Mouse (Mus musculus) mature B cell (primary cell): ENCODE measurements around the gene Mapkap1.
"Not testable (repeated sequence)": the region's sequence is repeated elsewhere in the genome, so short reads cannot be mapped to it uniquely, and the experiment has no call there.

ENCODE experiments used
- in situ Hi-C: fragments of 300-500 bp; cut with MboI; formaldehyde crosslinking; loops from 2 replicates; pipeline ENCODE4 v1.14.3; 2019

The Mapkap1 gene

GRCm38 (mm10) chr2:34431701-34432372, 25.3 kb downstream of the Mapkap1 start:
- in situ Hi-C loops, result no loop called here

- in situ Hi-C loops, result not testable (repeated sequence)
These were observed 26.3 kb downstream of the Mapkap1 start for GRCm38 (mm10) chr2:34432887-34433286.

- in situ Hi-C loops, result no loop called here
These were observed 29.8 kb downstream of the Mapkap1 start for GRCm38 (mm10) chr2:34436321-34436720.

GRCm38 (mm10) chr2:34448756-34449155, 42.2 kb downstream of the Mapkap1 start:
- in situ Hi-C loops, result no loop called here

GRCm38 (mm10) chr2:34462490-34462889, 55.9 kb downstream of the Mapkap1 start:
- in situ Hi-C loops, result no loop called here

- in situ Hi-C loops, result no loop called here
These were observed 62.1 kb downstream of the Mapkap1 start for GRCm38 (mm10) chr2:34468559-34469141.

- in situ Hi-C loops, result no loop called here
These were observed 62.8 kb downstream of the Mapkap1 start for GRCm38 (mm10) chr2:34469324-34469723.

GRCm38 (mm10) chr2:34473775-34474174, 67.2 kb downstream of the Mapkap1 start:
- in situ Hi-C loops, result no loop called here

- in situ Hi-C loops, result no loop called here
These were observed 74.8 kb downstream of the Mapkap1 start for GRCm38 (mm10) chr2:34481401-34481800.

GRCm38 (mm10) chr2:34482102-34482501, 75.5 kb downstream of the Mapkap1 start:
- in situ Hi-C loops, result no loop called here

- in situ Hi-C loops, result no loop called here
These were observed 76.0 kb downstream of the Mapkap1 start for GRCm38 (mm10) chr2:34482531-34482930.

GRCm38 (mm10) chr2:34487281-34487680, 80.7 kb downstream of the Mapkap1 start:
- in situ Hi-C loops, result no loop called here

- in situ Hi-C loops, result no loop called here
These were observed 97.6 kb downstream of the Mapkap1 start for GRCm38 (mm10) chr2:34503975-34504730.

GRCm38 (mm10) chr2:34506162-34506561, 99.6 kb downstream of the Mapkap1 start:
- in situ Hi-C loops, result not testable (repeated sequence)

- in situ Hi-C loops, result no loop called here
These were observed 103.3 kb downstream of the Mapkap1 start for GRCm38 (mm10) chr2:34509856-34510255.

- in situ Hi-C loops, result no loop called here
These were observed 108.7 kb downstream of the Mapkap1 start for GRCm38 (mm10) chr2:34515263-34515662.

- in situ Hi-C loops, result no loop called here
These were observed 111.5 kb downstream of the Mapkap1 start for GRCm38 (mm10) chr2:34518083-34518482.

- in situ Hi-C loops, result no loop called here
These were observed 112.0 kb downstream of the Mapkap1 start for GRCm38 (mm10) chr2:34518526-34518925.

- in situ Hi-C loops, result no loop called here
These were observed 113.0 kb downstream of the Mapkap1 start for GRCm38 (mm10) chr2:34519525-34519924.

GRCm38 (mm10) chr2:34521384-34521783, 114.8 kb downstream of the Mapkap1 start:
- in situ Hi-C loops, result no loop called here

- in situ Hi-C loops, result no loop called here
These were observed 120.2 kb downstream of the Mapkap1 start for GRCm38 (mm10) chr2:34526527-34527371.

- in situ Hi-C loops, result no loop called here
These were observed 121.9 kb downstream of the Mapkap1 start for GRCm38 (mm10) chr2:34528491-34528890.
